Mouse (Mus musculus) embryo, embryonic 9.5 days (tissue): ENCODE measurements around the gene Tprgl.

Experiments
- DNase-seq: peaks from one replicate; pipeline ENCODE4 v3.0.0-alpha.2; 2017; ENCODE audit errors: extremely low spot score

The Tprgl gene

GRCm38 (mm10) chr4:154119208-154119607 is 41.3 kb downstream of the Tprgl start:
- no peak for DNase-seq

DNA sequence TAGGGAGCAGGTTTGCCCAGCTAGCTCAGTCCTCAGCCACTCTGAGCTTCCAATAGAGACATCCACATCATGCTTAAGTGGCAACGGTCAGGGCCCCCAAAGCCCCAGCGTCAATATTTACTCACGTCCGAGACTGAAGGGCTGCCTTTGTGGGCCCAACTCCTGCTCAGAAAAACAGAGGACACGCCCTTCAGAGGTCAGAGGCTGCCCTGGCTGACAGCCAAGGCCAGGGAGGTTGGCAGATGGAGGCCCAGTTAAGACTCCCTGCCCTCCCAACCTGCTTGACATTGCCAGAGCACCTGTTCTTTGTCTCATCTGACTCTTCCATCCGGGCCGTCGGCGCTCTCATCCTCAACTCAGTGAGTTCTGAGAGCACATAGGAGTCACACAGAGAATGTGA is 41.7 kb downstream of the Tprgl start:
- DNase-seq = no peak

GRCm38 (mm10) chr4:154116421-154116820 is 44.0 kb downstream of the Tprgl start:
- no peak for DNase-seq

DNA sequence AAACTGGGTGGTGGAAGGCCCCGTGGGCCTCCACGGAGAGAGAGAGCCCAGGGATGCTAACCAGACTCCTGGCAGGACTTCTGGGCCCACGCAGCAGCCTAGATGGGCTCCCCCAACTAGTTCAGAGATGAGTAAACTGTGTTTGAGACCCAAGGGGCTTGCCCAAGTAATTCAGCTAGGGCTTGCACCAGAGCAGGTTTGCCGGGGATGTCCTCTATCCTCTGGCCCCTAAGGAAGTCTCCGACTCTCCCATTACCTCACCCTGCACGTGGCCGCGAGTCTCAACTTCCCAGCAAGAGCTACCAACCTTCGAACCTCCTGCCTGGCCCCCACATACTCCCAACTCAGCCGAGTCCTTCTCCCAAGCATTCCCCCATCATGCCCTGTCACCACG is 50.6 kb downstream of the Tprgl start:
- no peak for DNase-seq

DNA sequence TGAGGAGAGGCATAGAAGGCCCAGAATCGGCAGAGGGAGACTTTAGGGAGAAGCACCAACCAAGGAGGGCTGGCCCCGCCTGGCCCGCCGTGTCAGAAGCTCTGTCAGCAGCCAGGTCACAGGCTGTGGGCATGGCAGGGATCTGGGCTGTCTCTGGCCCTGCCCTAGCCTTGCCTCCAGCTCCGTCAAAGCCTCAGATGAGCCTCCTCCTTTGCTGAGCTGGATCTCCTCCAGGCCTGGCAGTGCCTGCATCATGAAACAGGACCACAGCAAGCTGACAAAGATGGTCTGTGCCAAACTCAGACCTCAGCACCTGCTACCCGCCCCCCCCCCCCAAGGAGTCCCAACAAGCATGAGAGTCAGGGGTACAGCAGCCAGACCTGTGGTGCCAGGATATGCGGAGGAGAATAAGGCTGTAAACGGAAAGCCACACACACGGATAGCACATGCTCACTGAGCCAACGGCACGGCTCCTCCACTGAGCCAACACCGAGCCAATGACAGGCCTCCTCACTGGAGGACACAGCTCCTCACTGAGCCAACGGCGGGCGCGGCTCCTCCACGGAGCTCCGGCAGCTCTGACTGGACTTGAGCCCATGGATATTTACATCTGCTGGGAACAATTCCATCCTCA is 51.1 kb downstream of the Tprgl start:
- DNase-seq = no peak
